Mouse (Mus musculus): ENCODE data around the gene Olfr1336.

GRCm38 (mm10) chr7:6456399-6456798, 431 bp downstream of the Olfr1336 start:
- TF ChIP-seq POLR2A (IDR thresholded peaks at IDR 0.05; ENCODE audit: low read depth, low read length) = no peak
- no peak for TF ChIP-seq CTCF (IDR thresholded peaks at IDR 0.05; ENCODE audit: extremely low read depth, insufficient read length, insufficient replicate concordance, low read depth, low read length)

Data from small intestine, adult 2 months (tissue).